Mouse (Mus musculus): ENCODE measurements around the gene Eif3f.

- TF ChIP-seq POLR2A (IDR thresholded peaks at IDR 0.05; ENCODE audit: insufficient read depth, low read depth, low read length) (no peak), CTCF (IDR thresholded peaks at IDR 0.05; ENCODE audit: insufficient read depth, low read depth, low read length) (no peak)
These were observed 619 bp downstream of the Eif3f start for GRCm38 (mm10) chr7:108934836-108935235.

Measured in olfactory bulb, adult 2 months (tissue).